Mouse (Mus musculus): ENCODE results near the gene Kcnip3. TPM values are rescaled to one million over a fixed set of nuclear protein-coding genes. Genes with fewer than 3 reads are reported as not detected.

Kcnip3 gene
- polyA plus RNA-seq, 1 experiment from 2014 or later, result 3.8 TPM

GRCm38 (mm10) chr2:127513244-127513643, 8.7 kb downstream of the Kcnip3 start:
- no peaks in the 10 kb centered on the region for H3K9me3 ChIP-seq
- no peak overlapping the region for H3K27ac ChIP-seq
- no peak for ATAC-seq (ENCODE audit: low FRiP score)
- no peak overlapping the region for H3K9ac ChIP-seq
- H3K27me3 ChIP-seq, result no peaks in the 10 kb centered on the region
- H3K4me1 ChIP-seq, result peaks cover 22% of the 10 kb centered on the region
- H3K4me3 ChIP-seq (replicated peaks), result no peak overlapping the region
- no peak overlapping the region for H3K4me2 ChIP-seq
- H3K36me3 ChIP-seq (replicated peaks), result peaks cover 7% of the 10 kb centered on the region; the same call in 1 of the 2 replicates
- 55% methylated on average over 3 of the region's 3 CpGs for WGBS

GRCm38 (mm10) chr2:127511426-127511825, 10.5 kb downstream of the Kcnip3 start:
- no peaks in the 10 kb centered on the region for H3K27me3 ChIP-seq
- 38% methylated on average over 4 of the region's 4 CpGs for WGBS
- no peak overlapping the region for H3K9ac ChIP-seq
- peak overlapping the region; percentile 50; the same call in 1 of the 2 replicates for H3K27ac ChIP-seq
- H3K4me2 ChIP-seq, result no peak overlapping the region
- peak; percentile 42 for ATAC-seq (ENCODE audit: low FRiP score)
- H3K36me3 ChIP-seq (replicated peaks), result peaks cover 7% of the 10 kb centered on the region; the same call in 1 of the 2 replicates
- peaks cover 18% of the 10 kb centered on the region for H3K4me1 ChIP-seq
- no peaks in the 10 kb centered on the region for H3K9me3 ChIP-seq
- no peak overlapping the region for H3K4me3 ChIP-seq (replicated peaks)

DNA sequence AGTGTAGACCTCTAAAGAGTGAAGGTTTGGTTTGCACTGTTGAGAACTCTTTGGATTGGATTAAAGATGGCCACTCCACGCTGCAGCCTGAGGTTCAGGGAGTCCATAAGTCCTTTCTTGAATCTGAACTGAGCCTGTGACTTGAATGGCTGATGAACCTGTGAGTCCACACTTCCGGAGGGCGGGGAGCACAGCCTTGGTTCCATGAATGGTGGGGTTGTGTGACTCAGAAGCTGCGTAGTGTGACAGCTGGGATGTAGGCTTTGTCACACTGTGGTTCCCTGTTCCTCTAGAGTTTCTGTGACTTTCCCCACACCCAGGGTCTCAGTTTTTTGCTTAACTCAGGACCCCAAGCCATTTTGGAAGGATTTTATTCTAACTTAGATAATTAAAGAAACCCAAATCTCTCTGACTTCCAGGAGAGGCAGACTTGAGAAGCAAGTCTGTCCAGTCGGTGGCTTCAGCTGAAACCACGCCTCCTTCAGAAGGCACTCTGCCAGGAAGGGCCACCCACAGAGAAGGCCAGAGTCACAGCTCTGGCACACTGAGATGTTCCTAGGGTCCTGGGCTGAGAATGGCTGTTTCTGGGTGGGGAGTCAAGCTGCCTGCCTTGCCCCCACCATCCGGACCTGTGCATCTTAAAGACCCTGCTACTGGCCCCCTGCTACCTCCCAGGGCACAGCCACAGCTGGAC, 13.8 kb downstream of the Kcnip3 start:
- H3K27me3 ChIP-seq, result no peaks in the 10 kb centered on the region
- H3K4me3 ChIP-seq (replicated peaks), result no peak overlapping the region
- H3K36me3 ChIP-seq (replicated peaks), result peaks cover 7% of the 10 kb centered on the region; the same call in 1 of the 2 replicates
- H3K9ac ChIP-seq, result no peak overlapping the region
- H3K27ac ChIP-seq, result no peak overlapping the region
- H3K4me1 ChIP-seq, result peaks cover 18% of the 10 kb centered on the region
- 65% methylated on average over 7 of the region's 7 CpGs for WGBS
- ATAC-seq (ENCODE audit: low FRiP score), result no peak
- H3K9me3 ChIP-seq, result no peaks in the 10 kb centered on the region
- no peak overlapping the region for H3K4me2 ChIP-seq

GRCm38 (mm10) chr2:127507077-127507774, 14.7 kb downstream of the Kcnip3 start:
- H3K36me3 ChIP-seq (replicated peaks), result peaks cover 7% of the 10 kb centered on the region; the same call in 1 of the 2 replicates
- peak; percentile 75 for ATAC-seq (ENCODE audit: low FRiP score)
- H3K4me1 ChIP-seq, result peaks cover 12% of the 10 kb centered on the region
- H3K9ac ChIP-seq, result no peak overlapping the region
- no peaks in the 10 kb centered on the region for H3K27me3 ChIP-seq
- no peak overlapping the region for H3K4me3 ChIP-seq (replicated peaks)
- no peak overlapping the region for H3K4me2 ChIP-seq
- H3K27ac ChIP-seq, result no peak overlapping the region
- no peaks in the 10 kb centered on the region for H3K9me3 ChIP-seq
- 35% methylated on average over 7 of the region's 7 CpGs for WGBS

- Histone ChIP-seq H3K27me3 (no peaks in the 10 kb centered on the region), H3K9me3 (no peaks in the 10 kb centered on the region), H3K36me3 (replicated peaks) (peaks cover 7% of the 10 kb centered on the region; the same call in 1 of the 2 replicates), H3K4me1 (peaks cover 5% of the 10 kb centered on the region), H3K27ac (no peak overlapping the region), H3K4me3 (replicated peaks) (no peak overlapping the region), H3K4me2 (no peak overlapping the region), H3K9ac (no peak overlapping the region)
- WGBS, result 80% methylated on average over 6 of the region's 6 CpGs
- no peak for ATAC-seq (ENCODE audit: low FRiP score)
Observed at GRCm38 (mm10) chr2:127506131-127506632, 15.7 kb downstream of the Kcnip3 start.

GRCm38 (mm10) chr2:127505196-127505595, 16.7 kb downstream of the Kcnip3 start:
- 77% methylated on average over 4 of the region's 4 CpGs for WGBS
- no peak overlapping the region for H3K27ac ChIP-seq

GRCm38 (mm10) chr2:127503751-127504549, 17.9 kb downstream of the Kcnip3 start:
- H3K27ac ChIP-seq, result 0 out of 2 replicates have a peak overlapping the region, but pooled peaks have one; percentile 8
- 50% methylated on average over 8 of the region's 8 CpGs for WGBS

More at GRCm38 (mm10) chr2:127505196-127505595, 16.7 kb downstream of the Kcnip3 start:
- H3K4me3 ChIP-seq (replicated peaks), result no peak overlapping the region
- H3K9ac ChIP-seq, result no peak overlapping the region
- ATAC-seq (ENCODE audit: low FRiP score), result no peak
- peaks cover 5% of the 10 kb centered on the region for H3K4me1 ChIP-seq
- H3K36me3 ChIP-seq (replicated peaks), result peaks cover 7% of the 10 kb centered on the region; the same call in 1 of the 2 replicates
- H3K27me3 ChIP-seq, result no peaks in the 10 kb centered on the region
- H3K4me2 ChIP-seq, result no peak overlapping the region
- H3K9me3 ChIP-seq, result no peaks in the 10 kb centered on the region

GRCm38 (mm10) chr2:127501061-127501460, 20.8 kb downstream of the Kcnip3 start:
- 70% methylated on average over 7 of the region's 7 CpGs for WGBS
- ATAC-seq (ENCODE audit: low FRiP score), result no peak
- no peaks in the 10 kb centered on the region for H3K9me3 ChIP-seq
- no peak overlapping the region for H3K4me2 ChIP-seq
- H3K4me1 ChIP-seq, result peaks cover 2% of the 10 kb centered on the region; the same call in 1 of the 2 replicates
- H3K4me3 ChIP-seq (replicated peaks), result no peak overlapping the region
- no peak overlapping the region for H3K9ac ChIP-seq
- no peaks in the 10 kb centered on the region for H3K36me3 ChIP-seq (replicated peaks)
- no peak overlapping the region for H3K27ac ChIP-seq
- 0 out of 2 replicates have a peak, but pooled peaks cover 3% of the 10 kb centered on the region for H3K27me3 ChIP-seq

More at GRCm38 (mm10) chr2:127503751-127504549, 17.9 kb downstream of the Kcnip3 start:
- peak; percentile 21; the same call in 1 of the 2 replicates for ATAC-seq (ENCODE audit: low FRiP score)
- Histone ChIP-seq H3K9ac (no peak overlapping the region), H3K9me3 (no peaks in the 10 kb centered on the region), H3K4me2 (no peak overlapping the region), H3K4me3 (replicated peaks) (no peak overlapping the region), H3K36me3 (replicated peaks) (no peaks in the 10 kb centered on the region), H3K4me1 (peaks cover 5% of the 10 kb centered on the region), H3K27me3 (no peaks in the 10 kb centered on the region)

GRCm38 (mm10) chr2:127498750-127499149, 23.1 kb downstream of the Kcnip3 start:
- Histone ChIP-seq H3K27ac (no peak overlapping the region), H3K27me3 (0 out of 2 replicates have a peak, but pooled peaks cover 3% of the 10 kb centered on the region), H3K36me3 (replicated peaks) (no peaks in the 10 kb centered on the region), H3K4me2 (no peak overlapping the region), H3K4me3 (replicated peaks) (no peak overlapping the region), H3K9ac (no peak overlapping the region), H3K9me3 (no peaks in the 10 kb centered on the region), H3K4me1 (no peaks in the 10 kb centered on the region)
- no peak for ATAC-seq (ENCODE audit: low FRiP score)
- 81% methylated on average over 8 of the region's 8 CpGs for WGBS

DNA sequence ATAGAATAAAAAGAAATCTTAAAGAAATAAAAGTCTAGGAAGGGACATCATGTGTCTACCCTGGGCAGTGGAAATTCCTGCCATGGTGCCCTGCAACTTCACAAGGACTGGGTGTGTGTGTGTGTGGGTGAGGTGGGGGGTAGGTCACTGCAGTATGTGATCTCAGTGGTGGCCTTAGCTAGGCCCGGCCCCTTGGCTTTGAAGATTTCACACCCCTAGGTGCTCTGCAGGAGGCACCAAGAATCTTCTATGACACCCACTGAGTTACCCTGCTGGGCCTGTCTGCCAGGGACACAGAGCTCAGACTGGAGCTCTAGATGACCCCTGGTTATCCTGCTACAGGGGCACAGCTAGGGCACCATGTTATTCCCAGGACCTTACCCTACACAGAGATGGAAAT, 25.6 kb downstream of the Kcnip3 start:
- WGBS, result 38% methylated on average over 1 of the region's 1 CpGs
- no peak overlapping the region for H3K4me3 ChIP-seq (replicated peaks)
- H3K4me2 ChIP-seq, result no peak overlapping the region
- H3K27me3 ChIP-seq, result 0 out of 2 replicates have a peak, but pooled peaks cover 3% of the 10 kb centered on the region
- no peaks in the 10 kb centered on the region for H3K36me3 ChIP-seq (replicated peaks)
- no peaks in the 10 kb centered on the region for H3K9me3 ChIP-seq
- H3K9ac ChIP-seq, result no peak overlapping the region
- no peak overlapping the region for H3K27ac ChIP-seq
- no peaks in the 10 kb centered on the region for H3K4me1 ChIP-seq
- ATAC-seq (ENCODE audit: low FRiP score), result no peak

GRCm38 (mm10) chr2:127484476-127485170, 37.3 kb downstream of the Kcnip3 start:
- WGBS, result 9% methylated on average over 19 of the region's 19 CpGs
- H3K27ac ChIP-seq, result no peak overlapping the region
- peak overlapping the region; percentile 42 for H3K4me2 ChIP-seq
- peak overlapping the region; percentile 24 for H3K4me3 ChIP-seq (replicated peaks)
- H3K9me3 ChIP-seq, result no peaks in the 10 kb centered on the region
- H3K27me3 ChIP-seq, result peaks cover 67% of the 10 kb centered on the region
- H3K4me1 ChIP-seq, result peaks cover 28% of the 10 kb centered on the region
- no peaks in the 10 kb centered on the region for H3K36me3 ChIP-seq (replicated peaks)
- no peak overlapping the region for H3K9ac ChIP-seq
- peak; percentile 44; the same call in 1 of the 2 replicates for ATAC-seq (ENCODE audit: low FRiP score)
